Mouse (Mus musculus) right cerebral cortex, postnatal 36 days (tissue): Measurements from ENCODE around the gene Kcnk10.
"Not testable (repeated sequence)": the region's sequence is repeated elsewhere in the genome, so short reads cannot be mapped to it uniquely, and the experiment has no call there.

Experiments
- DNase-seq, 2 experiments: peaks; one replicate each; pipeline ENCODE4 v3.0.0; 2022; ENCODE audit warnings: low spot score in 2 of 2, mixed read lengths in 1 of 2

The Kcnk10 gene

DNA sequence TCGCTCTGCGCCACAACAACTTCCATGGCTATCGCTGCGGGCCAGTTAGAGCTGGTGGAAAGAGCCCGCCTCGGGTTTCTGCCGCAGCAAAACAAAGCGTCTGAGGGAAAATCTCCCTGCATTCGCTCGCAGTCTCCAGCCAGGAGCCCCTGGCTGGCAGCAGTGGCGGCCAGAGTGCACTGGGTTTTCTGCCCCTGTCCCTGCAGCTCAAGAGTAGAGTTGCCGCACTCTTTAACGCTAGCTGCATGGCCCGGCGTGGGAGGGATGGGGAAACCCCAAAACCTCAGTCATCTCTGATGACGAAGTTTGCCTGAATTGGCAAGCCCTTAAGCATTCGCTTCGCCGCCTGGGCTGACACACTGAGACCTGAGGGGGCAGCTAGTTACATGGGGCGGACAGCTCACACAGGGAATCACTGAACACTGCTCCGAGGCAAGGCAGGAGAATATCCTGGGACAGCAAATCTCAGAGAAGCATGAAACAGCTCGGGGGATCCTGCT lies at the start of gene Kcnk10:
TSS of gene Kcnk10 (minus strand) at position 450 of the 500 bp plus-strand sequence.
- peak; percentile 7 to 11 for DNase-seq

GRCm38 (mm10) chr12:98627392-98628259 lies 49.5 kb upstream of the Kcnk10 start, which contains the start of gene Spata7:
Spata7 (plus strand) TSS chr12:98628157.
- peak; percentile 83 to 85 for DNase-seq

DNA sequence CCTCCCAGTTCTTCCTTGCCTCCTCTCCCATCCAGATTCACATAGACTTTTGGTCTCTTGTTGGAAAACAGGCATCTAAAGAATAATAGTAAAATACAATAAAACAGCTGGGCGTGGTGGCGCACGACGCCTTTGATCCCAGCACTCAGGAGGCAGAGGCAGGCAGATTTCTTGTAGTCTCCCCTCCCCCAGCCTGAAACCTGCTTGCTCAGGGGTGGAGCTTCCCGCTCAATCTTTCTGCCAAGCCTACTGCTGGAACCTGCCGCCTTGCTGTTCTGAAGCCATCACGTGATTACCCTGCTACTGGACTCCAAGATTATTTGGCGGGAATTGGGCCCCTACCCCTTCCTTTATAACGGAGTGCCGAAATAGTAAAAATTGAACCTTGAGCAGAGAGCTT lies 45.2 kb upstream of the Kcnk10 start:
- not testable (repeated sequence) for DNase-seq

DNA sequence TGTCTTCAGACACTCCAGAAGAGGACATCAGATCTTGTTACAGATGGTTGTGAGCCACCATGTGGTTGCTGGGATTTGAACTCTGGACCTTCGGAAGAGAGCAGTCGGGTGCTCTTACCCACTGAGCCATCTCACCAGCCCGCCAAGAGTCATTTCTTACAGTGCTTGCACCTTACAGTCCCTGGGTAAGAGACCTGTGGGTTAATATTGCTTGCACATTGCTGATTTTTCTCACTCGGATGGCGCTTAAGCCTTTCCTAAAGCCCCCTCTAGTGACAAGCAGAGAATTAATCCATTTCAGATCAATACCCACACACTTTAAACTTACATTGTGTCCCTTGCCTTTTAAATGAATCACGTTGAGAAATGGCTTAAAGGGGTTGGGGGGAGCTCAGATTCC lies 42.8 kb upstream of the Kcnk10 start:
- DNase-seq = not testable (repeated sequence)

DNA sequence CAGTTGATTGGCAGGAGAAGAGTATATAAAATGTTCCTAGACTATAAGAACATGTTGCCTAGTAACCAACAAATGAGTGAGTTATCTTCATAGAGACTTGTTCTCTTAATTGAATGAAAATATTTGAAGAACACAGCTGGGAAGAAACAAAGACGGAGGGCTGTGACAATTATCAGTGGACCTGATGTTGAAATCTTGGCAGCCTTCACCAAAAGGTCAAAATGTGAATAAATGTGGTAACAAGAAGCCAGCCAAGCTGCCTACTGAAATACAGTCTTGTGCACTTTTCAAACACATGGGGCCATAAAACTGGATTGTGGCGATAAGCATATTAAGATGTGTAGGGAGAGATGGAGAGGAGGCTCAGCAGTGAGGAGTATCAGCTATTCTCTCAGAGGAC lies 41.4 kb upstream of the Kcnk10 start:
- no peak for DNase-seq

GRCm38 (mm10) chr12:98615746-98616145 lies 37.6 kb upstream of the Kcnk10 start:
- no peak for DNase-seq

DNA sequence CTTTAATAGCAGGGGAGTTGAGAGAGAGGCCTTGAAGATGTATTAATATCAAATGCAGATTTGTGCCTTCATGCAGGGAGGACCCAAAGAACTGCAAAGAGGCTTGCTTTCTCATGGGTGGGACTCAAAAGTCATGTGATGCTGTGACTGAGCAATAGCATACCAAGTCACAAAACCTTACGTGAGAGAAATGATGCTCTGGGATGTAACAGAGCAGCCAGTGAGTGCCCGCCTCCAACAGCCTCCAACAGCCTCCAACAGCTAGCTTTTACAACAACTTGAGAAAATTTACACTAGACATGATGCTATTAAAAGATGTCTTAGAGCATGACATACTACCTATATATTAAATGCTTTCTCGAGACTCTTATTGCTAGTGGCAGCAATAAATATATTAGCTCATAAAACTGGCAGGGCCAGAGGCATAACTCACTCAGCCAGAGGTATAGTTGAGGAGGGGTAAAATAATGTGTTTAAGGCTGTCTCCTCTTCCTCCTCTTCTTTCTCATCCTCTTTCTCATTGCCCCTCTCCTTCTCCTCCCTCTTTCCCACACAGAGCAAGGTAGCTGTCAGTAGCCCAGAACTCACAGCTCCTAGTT lies 36.9 kb upstream of the Kcnk10 start:
- no peak for DNase-seq

- DNase-seq = no peak
These were observed 32.2 kb upstream of the Kcnk10 start for GRCm38 (mm10) chr12:98610341-98610740.

- no peak for DNase-seq
These were observed 28.6 kb upstream of the Kcnk10 start for GRCm38 (mm10) chr12:98606595-98607290.

DNA sequence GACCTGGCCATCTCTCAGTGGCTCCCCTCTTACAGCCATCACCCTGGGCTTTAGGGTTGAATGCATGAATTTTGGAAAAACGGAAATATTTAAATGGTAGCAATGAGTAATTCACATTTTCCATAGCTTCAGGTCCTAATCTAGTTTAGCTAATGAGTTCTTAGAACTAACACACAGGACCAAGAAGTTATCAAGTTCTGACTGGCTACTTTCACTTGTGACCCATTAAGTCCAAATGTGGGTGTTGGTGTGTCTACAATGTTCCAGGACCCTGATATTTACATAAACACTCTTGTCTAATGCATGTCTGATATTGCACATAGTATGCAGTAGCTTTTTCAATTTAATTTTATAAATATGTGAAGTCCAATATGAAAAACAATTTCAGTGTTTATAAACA lies 27.2 kb upstream of the Kcnk10 start:
- DNase-seq = no peak

GRCm38 (mm10) chr12:98602114-98602513 lies 24.0 kb upstream of the Kcnk10 start:
- no peak for DNase-seq

DNA sequence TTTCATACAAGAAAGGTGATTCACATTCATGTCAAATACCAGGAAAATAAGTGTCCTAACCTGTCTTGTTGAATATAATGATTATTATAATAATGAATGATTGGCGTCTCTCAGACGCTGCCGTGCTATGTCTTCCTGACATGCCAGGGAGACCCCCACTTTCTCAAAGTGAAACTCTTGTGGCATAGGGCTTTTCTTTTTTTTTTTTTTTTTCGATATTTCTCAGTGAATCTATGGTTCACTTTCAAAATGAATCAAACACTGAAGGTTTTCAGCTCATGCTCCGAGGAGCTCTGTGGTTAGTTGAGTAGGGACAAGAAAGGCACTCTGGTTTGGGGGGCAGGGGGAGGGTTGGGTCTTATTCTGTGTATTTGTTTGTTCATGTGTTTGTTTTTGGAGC lies 22.8 kb upstream of the Kcnk10 start:
- no peak for DNase-seq

- DNase-seq = no peak
These were observed 12.9 kb upstream of the Kcnk10 start for GRCm38 (mm10) chr12:98591016-98591415.

GRCm38 (mm10) chr12:98588573-98588972 lies 10.5 kb upstream of the Kcnk10 start:
- DNase-seq = no peak

- DNase-seq = no peak
These were observed 7.2 kb upstream of the Kcnk10 start for GRCm38 (mm10) chr12:98585302-98585701.

GRCm38 (mm10) chr12:98575942-98576550 lies 2.1 kb downstream of the Kcnk10 start:
- peak in 1 of 2 experiments; percentile 7 for DNase-seq

- DNase-seq = no peak
These were observed 2.8 kb downstream of the Kcnk10 start for GRCm38 (mm10) chr12:98575195-98575887.

DNA sequence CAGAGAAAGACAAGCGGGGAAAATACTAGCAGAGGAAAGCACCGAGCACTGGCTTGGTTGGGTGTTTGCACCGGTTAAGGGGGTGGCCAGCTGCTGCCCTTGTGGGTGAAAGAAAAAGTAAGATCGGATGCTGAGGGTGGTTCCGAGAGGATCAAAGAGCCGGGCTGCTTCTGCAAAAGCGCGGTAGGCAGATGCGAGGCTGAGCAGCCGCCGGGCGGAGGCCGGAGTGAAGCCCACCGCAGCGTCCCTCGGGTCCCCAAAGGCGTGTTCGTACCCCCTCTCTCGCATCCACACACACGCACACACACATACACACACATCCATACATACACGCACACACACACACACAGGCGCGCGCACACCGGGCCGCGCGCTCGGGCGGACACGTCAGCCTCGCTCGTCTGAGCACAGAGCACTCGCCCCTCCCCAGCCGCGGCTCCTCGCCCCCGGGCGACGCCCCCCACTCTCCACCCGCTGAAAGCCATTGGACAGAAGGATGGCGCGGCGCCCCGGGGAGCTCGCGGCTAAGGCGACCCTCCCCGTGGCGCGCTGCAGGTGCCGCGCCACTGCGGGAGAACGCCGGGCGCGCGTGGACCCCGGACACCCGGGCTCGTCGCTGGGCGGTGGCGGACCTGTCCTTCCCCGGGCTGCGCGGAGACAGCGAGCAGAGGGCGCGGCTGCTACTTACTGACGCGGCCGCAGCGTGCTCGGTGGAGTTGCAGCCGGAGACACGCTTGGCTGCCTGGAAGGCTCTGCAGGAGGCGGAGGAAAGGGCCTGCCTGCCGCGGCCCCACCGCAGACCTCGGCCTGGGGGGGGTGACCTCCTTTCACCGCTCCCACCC lies 3.5 kb downstream of the Kcnk10 start:
- DNase-seq = peak; percentile 62 to 69

GRCm38 (mm10) chr12:98573317-98574270 lies 4.5 kb downstream of the Kcnk10 start:
- DNase-seq = peak; percentile 80 to 82
